Mouse (Mus musculus): ENCODE measurements around the gene Dcst2.

DNA sequence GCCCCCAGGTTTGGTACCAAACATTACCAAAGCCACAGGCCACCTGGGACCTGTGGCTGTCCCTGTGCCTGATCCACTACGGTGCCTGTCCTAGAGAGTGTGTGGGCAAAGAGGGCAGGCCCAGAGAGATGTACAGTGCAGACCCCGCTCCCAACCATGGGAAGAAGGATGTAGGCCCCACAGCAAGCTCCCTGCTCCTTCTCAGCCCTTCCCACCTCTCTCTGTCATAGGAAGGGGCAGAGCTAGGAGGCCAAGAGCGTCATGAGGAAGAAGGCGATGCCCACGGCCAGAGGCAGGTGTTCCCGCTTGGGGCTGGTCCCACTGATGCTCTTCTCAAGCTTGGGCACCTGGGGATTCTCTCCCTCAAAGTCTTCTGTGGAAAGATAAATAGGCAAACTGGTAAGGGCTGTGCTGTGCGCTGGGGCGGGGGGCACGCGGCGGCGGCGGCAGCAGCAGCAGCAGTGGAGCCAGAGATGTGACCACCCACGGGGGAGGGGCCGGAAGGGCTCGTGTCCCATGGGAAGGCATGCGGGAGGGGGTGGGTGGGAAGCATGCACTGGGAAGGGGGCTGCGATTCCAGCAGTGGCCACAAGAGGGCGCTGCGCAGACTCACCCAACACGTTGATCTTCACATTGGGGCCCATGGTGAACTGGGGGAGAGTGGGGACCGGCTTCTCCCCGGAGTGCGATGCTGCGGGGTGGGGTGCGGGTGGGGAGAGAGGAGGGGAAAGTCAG, 46.4 kb upstream of the Dcst2 start:
- no peak for TF ChIP-seq MAFK (IDR thresholded peaks at IDR 0.05; ENCODE audit: insufficient read depth, low read depth, low read length)
- TF ChIP-seq HCFC1 (IDR thresholded peaks at IDR 0.05; ENCODE audit: borderline replicate concordance, insufficient read depth, low read length) = 0 out of 2 replicates have a peak, but pooled peaks have one; percentile 38
- TF ChIP-seq ZC3H11A (IDR thresholded peaks at IDR 0.05; ENCODE audit: borderline replicate concordance, low read depth, low read length) = no peak
- no peak for TF ChIP-seq ZNF384 (IDR thresholded peaks at IDR 0.05; ENCODE audit: low read depth, low read length)

Data from ES-E14 (cell line).